In the genomic region with DNA sequence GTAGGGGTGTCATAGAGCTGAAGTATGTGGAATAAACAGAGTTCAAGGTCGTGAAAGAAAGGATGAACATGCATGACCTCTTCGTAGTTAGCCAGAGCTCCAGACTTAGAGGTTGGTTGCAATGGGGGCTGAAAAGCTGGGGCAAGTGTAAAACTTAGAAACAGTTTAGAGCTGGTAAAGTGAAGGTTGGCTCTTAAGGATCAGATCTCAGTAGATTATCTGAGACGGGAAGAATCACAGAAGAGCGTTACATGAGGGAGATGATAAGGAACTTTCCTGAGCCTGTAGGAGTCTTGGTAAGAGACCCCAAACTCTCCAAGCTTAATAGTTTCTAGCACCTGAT, we compare ENCODE assay signal across 9 mouse cellular contexts. TPM values are rescaled to one million over a fixed set of nuclear protein-coding genes. Genes with fewer than 3 reads are reported as not detected.
A peak's percentile ranks its signal among the peaks of the same experiment; 100 is the strongest.
DNase-seq lines count a peak whose midpoint lies in the region; ATAC-seq and TF ChIP-seq lines count a peak whose summit lies in the region.
"Had no signal": no experiment of that assay in that cellular context is flagged by ENCODE, and none has a peak within 500 bp of the region (broad histone marks: within the 10 kb centered on the region; RNA-seq: fewer than 3 reads in every experiment).

No protein-coding gene starts in this region.

- peak overlapping the region; percentile 98 for H3K27ac ChIP-seq in heart, embryonic 15.5 days
- no peak overlapping the region; the same call in 1 of the 2 replicates for H3K27ac ChIP-seq in hindbrain, embryonic 11.5 days (ENCODE audit: low read depth, low read length)
- peak overlapping the region; percentile 97 for H3K27ac ChIP-seq in midbrain, embryonic 11.5 days (ENCODE audit: low read depth, low read length)

- TF ChIP-seq CTCF in G1E (IDR thresholded peaks at IDR 0.05; ENCODE audit: low read depth, low read length), result 0 out of 2 replicates have a peak, but pooled peaks have one; percentile 14

- H3K9ac ChIP-seq in heart, embryonic 15.5 days, result peak overlapping the region; percentile 66
- no peak overlapping the region for H3K9ac ChIP-seq in hindbrain, embryonic 11.5 days (ENCODE audit: low read depth, low read length)
- H3K9ac ChIP-seq in midbrain, embryonic 11.5 days (ENCODE audit: low read length), result peak overlapping the region; percentile 86; the same call in 1 of the 2 replicates

- peaks cover 74% of the 10 kb centered on the region for H3K4me1 ChIP-seq in heart, embryonic 15.5 days (replicated peaks)
- H3K4me1 ChIP-seq in G1E (ENCODE audit: insufficient read depth, low read depth, low read length), result peaks cover 88% of the 10 kb centered on the region
- peaks cover 22% of the 10 kb centered on the region for H3K4me1 ChIP-seq in hindbrain, embryonic 11.5 days (replicated peaks; ENCODE audit: control insufficient read depth, insufficient read depth, low read length)
- H3K4me1 ChIP-seq in midbrain, embryonic 11.5 days (ENCODE audit: control insufficient read depth, insufficient read depth, low read length), result peaks cover 35% of the 10 kb centered on the region

- peak overlapping the region; percentile 83 for H3K4me3 ChIP-seq in heart, embryonic 15.5 days
- H3K4me3 ChIP-seq in G1E (ENCODE audit: low read depth, low read length), result peak overlapping the region; percentile 75
- peak overlapping the region; percentile 60 for H3K4me3 ChIP-seq in hindbrain, embryonic 11.5 days (ENCODE audit: low read depth, low read length)
- peak overlapping the region; percentile 61 for H3K4me3 ChIP-seq in midbrain, embryonic 11.5 days (ENCODE audit: low read depth, low read length)

- H3K27me3 ChIP-seq in heart, embryonic 15.5 days, result no peaks in the 10 kb centered on the region
- H3K27me3 ChIP-seq in G1E (ENCODE audit: insufficient read depth, low read length), result no peaks in the 10 kb centered on the region
- H3K27me3 ChIP-seq in hindbrain, embryonic 11.5 days (ENCODE audit: control insufficient read depth, insufficient read depth, low read length), result no peaks in the 10 kb centered on the region
- no peaks in the 10 kb centered on the region for H3K27me3 ChIP-seq in midbrain, embryonic 11.5 days (ENCODE audit: control insufficient read depth, insufficient read depth, low read length)

- WGBS in heart, embryonic 15.5 days, result 9% methylated on average over 4 of the region's 4 CpGs
- 19% methylated on average over 4 of the region's 4 CpGs for WGBS in hindbrain, embryonic 11.5 days
- 21% methylated on average over 4 of the region's 4 CpGs for WGBS in midbrain, embryonic 11.5 days

- no peaks in the 10 kb centered on the region for H3K36me3 ChIP-seq in heart, embryonic 15.5 days
- peaks cover 46% of the 10 kb centered on the region for H3K36me3 ChIP-seq in G1E (replicated peaks)
- H3K36me3 ChIP-seq in hindbrain, embryonic 11.5 days (ENCODE audit: control insufficient read depth, insufficient read depth, low read length), result no peaks in the 10 kb centered on the region
- H3K36me3 ChIP-seq in midbrain, embryonic 11.5 days (ENCODE audit: control insufficient read depth, insufficient read depth, low read length), result no peaks in the 10 kb centered on the region

- no peak for DNase-seq in heart, postnatal 25 days (ENCODE audit: low spot score)
- no peak for DNase-seq in G1E (ENCODE audit: low spot score)
- DNase-seq in hindbrain, embryonic 11.5 days (ENCODE audit: low spot score), result no peak
- DNase-seq in midbrain, embryonic 11.5 days (ENCODE audit: low spot score, missing footprints), result no peak
- DNase-seq in right cerebral cortex, adult 18-20 months, result no peak
- DNase-seq in retina, postnatal 1 day, result no peak
- no peak for DNase-seq in layer of hippocampus, postnatal 10 days (ENCODE audit: low spot score in 2 of 2)

- peak overlapping the region; percentile 80 for H3K4me2 ChIP-seq in heart, embryonic 15.5 days
- H3K4me2 ChIP-seq in hindbrain, embryonic 11.5 days (replicated peaks; ENCODE audit: low read depth, low read length), result peak overlapping the region; percentile 98
- peak overlapping the region; percentile 89 for H3K4me2 ChIP-seq in midbrain, embryonic 11.5 days

- no peaks in the 10 kb centered on the region for H3K9me3 ChIP-seq in heart, embryonic 15.5 days (replicated peaks)
- H3K9me3 ChIP-seq in G1E (replicated peaks), result no peaks in the 10 kb centered on the region
- H3K9me3 ChIP-seq in hindbrain, embryonic 11.5 days (ENCODE audit: control insufficient read depth, low read length), result no peaks in the 10 kb centered on the region
- no peaks in the 10 kb centered on the region for H3K9me3 ChIP-seq in midbrain, embryonic 11.5 days (ENCODE audit: control insufficient read depth, low read length)

- ATAC-seq in heart, embryonic 15.5 days (replicated peaks; ENCODE audit: insufficient number of reproducible peaks, insufficient read depth, low FRiP score, low read depth), result no peak
- ATAC-seq in G1E (ENCODE audit: extremely low read depth, insufficient number of reproducible peaks, low FRiP score, poor library complexity, severe bottlenecking), result no peak
- ATAC-seq in hindbrain, embryonic 11.5 days (ENCODE audit: low FRiP score), result no peak
- no peak for ATAC-seq in midbrain, embryonic 11.5 days (ENCODE audit: low FRiP score)

- intact Hi-C loops in heart, postnatal 25 days (cut with DNase I), result loop anchor here (1.0 to 2.0 kb wide), 2 partner anchors 29 to 38 kb away; no protein-coding TSS in a partner anchor

RNA-seq across cellular contexts. Expression of gene Cic, which starts 10.5 kb away (rescaled TPM):
- polyA plus RNA-seq in heart, embryonic 15.5 days (2015; fragmentation: Nextera tagmentation; extraction: Ambion mirVana), result 22.9 and 27.4 TPM in 2 replicates
- total RNA-seq in heart, postnatal 25 days (2021), result 10 to 100 TPM; 61.9 to 65.9 TPM
- total RNA-seq in G1E (2014; fragmentation: Nextera tagmentation) (154 and 160 TPM in 2 replicates), G1E (2017) (32.2 and 36.6 TPM in 2 replicates)
- polyA plus RNA-seq in G1E (2012), result 381 and 382 TPM in 2 replicates
- polyA plus RNA-seq in hindbrain, embryonic 11.5 days (2014; fragmentation: Nextera tagmentation; extraction: Ambion mirVana), result 25.4 and 39.0 TPM in 2 replicates
- 25.5 and 29.7 TPM in 2 replicates for polyA plus RNA-seq in midbrain, embryonic 11.5 days (2014; fragmentation: Nextera tagmentation; extraction: Ambion mirVana)
- total RNA-seq in layer of hippocampus, postnatal 10 days (2021), result 100 to 1,000 TPM; 234 to 267 TPM

RNA-seq across cellular contexts. Expression of gene Pafah1b3, which starts 19.8 kb away (rescaled TPM):
- polyA plus RNA-seq in heart, embryonic 15.5 days (2015; fragmentation: Nextera tagmentation; extraction: Ambion mirVana), result 103 and 119 TPM in 2 replicates
- 1 to 10 TPM; 2.7 to 4.3 TPM for total RNA-seq in heart, postnatal 25 days (2021)
- total RNA-seq in G1E (2014; fragmentation: Nextera tagmentation), result 39.0 and 41.3 TPM in 2 replicates
- total RNA-seq in G1E (2017), result 76.9 and 94.6 TPM in 2 replicates
- polyA plus RNA-seq in G1E (2012), result 69.0 and 79.2 TPM in 2 replicates
- 335 and 344 TPM in 2 replicates for polyA plus RNA-seq in hindbrain, embryonic 11.5 days (2014; fragmentation: Nextera tagmentation; extraction: Ambion mirVana)
- polyA plus RNA-seq in midbrain, embryonic 11.5 days (2014; fragmentation: Nextera tagmentation; extraction: Ambion mirVana), result 306 and 332 TPM in 2 replicates
- 10 to 100 TPM; 63.0 to 67.6 TPM for total RNA-seq in layer of hippocampus, postnatal 10 days (2021)

RNA-seq across cellular contexts. Expression of gene Prr19, which starts 23.2 kb away (rescaled TPM):
- 0.10 and 0.15 TPM in 2 replicates for polyA plus RNA-seq in heart, embryonic 15.5 days (2015; fragmentation: Nextera tagmentation; extraction: Ambion mirVana)
- not detected for total RNA-seq in heart, postnatal 25 days (2021)
- total RNA-seq in G1E (2014; fragmentation: Nextera tagmentation) (not detected in 2 replicates), G1E (2017) (not detected in 2 replicates)
- 0.07 TPM in 1 of 2 replicates, not detected in the other for polyA plus RNA-seq in G1E (2012)
- 0.86 and 1.3 TPM in 2 replicates for polyA plus RNA-seq in hindbrain, embryonic 11.5 days (2014; fragmentation: Nextera tagmentation; extraction: Ambion mirVana)
- 1.1 and 1.2 TPM in 2 replicates for polyA plus RNA-seq in midbrain, embryonic 11.5 days (2014; fragmentation: Nextera tagmentation; extraction: Ambion mirVana)
- under 1 TPM; 0.27 to 0.30 TPM for total RNA-seq in layer of hippocampus, postnatal 10 days (2021)
- total RNA-seq: megakaryocyte-erythroid progenitor cell, adult 5-6 weeks had no signal

RNA-seq across cellular contexts. Expression of gene Erf, which starts 27.4 kb away (rescaled TPM):
- 12.1 and 13.2 TPM in 2 replicates for polyA plus RNA-seq in heart, embryonic 15.5 days (2015; fragmentation: Nextera tagmentation; extraction: Ambion mirVana)
- total RNA-seq in heart, postnatal 25 days (2021), result 10 to 100 TPM; 19.2 to 29.6 TPM
- total RNA-seq in G1E (2014; fragmentation: Nextera tagmentation) (31.5 and 43.4 TPM in 2 replicates), G1E (2017) (6.9 TPM in 2 replicates)
- 97.7 and 117 TPM in 2 replicates for polyA plus RNA-seq in G1E (2012)
- polyA plus RNA-seq in hindbrain, embryonic 11.5 days (2014; fragmentation: Nextera tagmentation; extraction: Ambion mirVana), result 12.8 and 14.2 TPM in 2 replicates
- 11.7 and 13.9 TPM in 2 replicates for polyA plus RNA-seq in midbrain, embryonic 11.5 days (2014; fragmentation: Nextera tagmentation; extraction: Ambion mirVana)
- 10 to 100 TPM; 38.1 to 39.5 TPM for total RNA-seq in layer of hippocampus, postnatal 10 days (2021)

RNA-seq across cellular contexts. Expression of gene Tmem145, which starts 27.9 kb away (rescaled TPM):
- polyA plus RNA-seq in heart, embryonic 15.5 days (2015; fragmentation: Nextera tagmentation; extraction: Ambion mirVana), result 0.05 and 0.27 TPM in 2 replicates
- not detected for total RNA-seq in heart, postnatal 25 days (2021)
- total RNA-seq in G1E (2014; fragmentation: Nextera tagmentation) (not detected in 2 replicates), G1E (2017) (not detected in 2 replicates)
- polyA plus RNA-seq in G1E (2012), result not detected in 2 replicates
- polyA plus RNA-seq in hindbrain, embryonic 11.5 days (2014; fragmentation: Nextera tagmentation; extraction: Ambion mirVana), result 9.9 and 10.6 TPM in 2 replicates
- polyA plus RNA-seq in midbrain, embryonic 11.5 days (2014; fragmentation: Nextera tagmentation; extraction: Ambion mirVana), result 7.2 and 7.7 TPM in 2 replicates
- 10 to 100 TPM; 66.4 to 70.3 TPM for total RNA-seq in layer of hippocampus, postnatal 10 days (2021)
- total RNA-seq: megakaryocyte-erythroid progenitor cell, adult 5-6 weeks had no signal
